Mouse (Mus musculus) gonadal fat pad, adult 2 months (tissue): ENCODE data around the gene Trpm3. TPM values are rescaled to one million over a fixed set of nuclear protein-coding genes. Genes with fewer than 3 reads are reported as not detected.

Experiments used
- DNase-seq: peaks from one replicate; pipeline ENCODE4 v3.0.0-alpha.2; 2012; ENCODE audit warnings: low read depth
- polyA plus RNA-seq: library from polyadenylated mRNA; depleted of rRNA; stranded (reverse); fragments of >200 nt; gene quantifications from 2 replicates; pipeline ENCODE4 v1.2.3, GENCODE M21; 2012

The Trpm3 gene
- polyA plus RNA-seq, 1 experiment = 16.0 TPM

- DNase-seq = no peak
Observed at GRCm38 (mm10) chr19:23034117-23034516, 895.3 kb downstream of the Trpm3 start.

- DNase-seq = no peak
Observed at GRCm38 (mm10) chr19:23034933-23035332, 896.1 kb downstream of the Trpm3 start.

- DNase-seq = no peak
Observed at GRCm38 (mm10) chr19:23035786-23036185, 896.9 kb downstream of the Trpm3 start.

GRCm38 (mm10) chr19:23036782-23037477, 898.1 kb downstream of the Trpm3 start:
- DNase-seq = no peak

GRCm38 (mm10) chr19:23037499-23037898, 898.7 kb downstream of the Trpm3 start:
- no peak for DNase-seq

GRCm38 (mm10) chr19:23038321-23038720, 899.5 kb downstream of the Trpm3 start:
- DNase-seq = no peak

GRCm38 (mm10) chr19:23041483-23042167, 902.8 kb downstream of the Trpm3 start:
- DNase-seq = no peak

GRCm38 (mm10) chr19:23042168-23042733, 903.4 kb downstream of the Trpm3 start:
- no peak for DNase-seq

GRCm38 (mm10) chr19:23043699-23044098, 904.9 kb downstream of the Trpm3 start:
- DNase-seq = no peak
